Mouse (Mus musculus): ENCODE results near the gene Mfrp. TPM values are rescaled to one million over a fixed set of nuclear protein-coding genes. Genes with fewer than 3 reads are reported as not detected.

Gene Mfrp
- 2.8 and 4.0 TPM in 2 replicates for total RNA-seq (2014; rRNA removed)
- 0.24 and 0.50 TPM in 2 replicates for polyA plus RNA-seq (2015; fragmentation: Nextera tagmentation; extraction: Ambion mirVana)

DNA sequence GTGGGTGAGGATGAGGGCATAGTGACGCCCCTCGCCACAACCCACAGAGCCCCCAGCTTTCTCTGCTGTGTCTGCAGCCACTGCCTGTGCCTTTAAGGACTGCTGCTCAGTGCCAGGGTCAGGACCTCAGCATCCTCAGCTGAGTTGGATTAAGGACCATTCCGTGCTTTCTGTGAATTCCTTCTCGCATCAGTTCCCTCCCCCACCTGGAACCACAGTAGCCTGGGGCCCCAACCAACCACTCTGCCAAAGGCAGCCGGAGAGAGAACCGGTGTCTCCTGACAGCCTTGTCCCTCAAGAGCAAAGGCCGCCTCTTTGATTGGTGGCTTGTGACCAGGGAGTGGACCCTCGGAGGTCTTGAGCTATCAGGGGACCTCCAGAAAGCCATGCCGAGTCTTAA, at the start of gene Mfrp:
Mfrp (plus strand) TSS at position 240 of the 400 bp plus-strand sequence.
- ATAC-seq = no peak
- no peak within 1 kb of the TSS for H3K4me3 ChIP-seq (ENCODE audit: low read length)
- H3K36me3 ChIP-seq (ENCODE audit: insufficient read depth, low read length) = no peaks in the 10 kb centered on the region
- DNase-seq (ENCODE audit: low spot score) = no peak
- WGBS = 66% methylated on average over 9 of the region's 9 CpGs
- TF ChIP-seq CTCF (IDR thresholded peaks at IDR 0.05; ENCODE audit: low read depth) = no peak
- H3K27me3 ChIP-seq (ENCODE audit: insufficient read depth, low read length) = no peaks in the 10 kb centered on the region
- no peak within 1 kb of the TSS for H3K4me2 ChIP-seq (ENCODE audit: low read depth, low read length)
- peaks cover 7% of the 10 kb centered on the region for H3K4me1 ChIP-seq (ENCODE audit: insufficient read depth, low read length)
- H3K9me3 ChIP-seq (ENCODE audit: low read length) = no peaks in the 10 kb centered on the region
- no peak within 1 kb of the TSS for H3K27ac ChIP-seq
- no peak within 1 kb of the TSS for H3K9ac ChIP-seq (replicated peaks; ENCODE audit: low read length)

GRCm38 (mm10) chr9:44052855-44053254, 48.7 kb upstream of the Mfrp start:
- Histone ChIP-seq H3K27me3 (ENCODE audit: insufficient read depth, low read length) (no peaks in the 10 kb centered on the region), H3K4me3 (ENCODE audit: low read length) (no peak overlapping the region), H3K9me3 (ENCODE audit: low read length) (no peaks in the 10 kb centered on the region), H3K27ac (no peak overlapping the region), H3K9ac (replicated peaks; ENCODE audit: low read length) (no peak overlapping the region), H3K4me2 (ENCODE audit: low read depth, low read length) (no peak overlapping the region), H3K4me1 (ENCODE audit: insufficient read depth, low read length) (no peaks in the 10 kb centered on the region), H3K36me3 (ENCODE audit: insufficient read depth, low read length) (no peaks in the 10 kb centered on the region)
- no peak for ATAC-seq
- WGBS = 63% methylated on average over 3 of the region's 3 CpGs
- no peak for DNase-seq (ENCODE audit: low spot score)
- peak; percentile 27 for TF ChIP-seq CTCF (IDR thresholded peaks at IDR 0.05; ENCODE audit: low read depth)

GRCm38 (mm10) chr9:44053936-44054335, 47.6 kb upstream of the Mfrp start:
- ATAC-seq = no peak

GRCm38 (mm10) chr9:44058606-44059005, 42.9 kb upstream of the Mfrp start:
- Histone ChIP-seq H3K27ac (no peak overlapping the region), H3K4me2 (ENCODE audit: low read depth, low read length) (no peak overlapping the region), H3K9ac (replicated peaks; ENCODE audit: low read length) (no peak overlapping the region), H3K27me3 (ENCODE audit: insufficient read depth, low read length) (no peaks in the 10 kb centered on the region), H3K36me3 (ENCODE audit: insufficient read depth, low read length) (no peaks in the 10 kb centered on the region), H3K9me3 (ENCODE audit: low read length) (no peaks in the 10 kb centered on the region), H3K4me3 (ENCODE audit: low read length) (no peak overlapping the region), H3K4me1 (ENCODE audit: insufficient read depth, low read length) (no peaks in the 10 kb centered on the region)
- no peak for TF ChIP-seq CTCF (IDR thresholded peaks at IDR 0.05; ENCODE audit: low read depth)
- DNase-seq (ENCODE audit: low spot score) = no peak
- 75% methylated on average over 6 of the region's 6 CpGs for WGBS
- no peak for ATAC-seq

More at GRCm38 (mm10) chr9:44053936-44054335, 47.6 kb upstream of the Mfrp start:
- Histone ChIP-seq H3K9me3 (ENCODE audit: low read length) (no peaks in the 10 kb centered on the region), H3K4me3 (ENCODE audit: low read length) (no peak overlapping the region), H3K9ac (replicated peaks; ENCODE audit: low read length) (no peak overlapping the region), H3K27me3 (ENCODE audit: insufficient read depth, low read length) (no peaks in the 10 kb centered on the region), H3K36me3 (ENCODE audit: insufficient read depth, low read length) (no peaks in the 10 kb centered on the region), H3K4me1 (ENCODE audit: insufficient read depth, low read length) (no peaks in the 10 kb centered on the region), H3K4me2 (ENCODE audit: low read depth, low read length) (no peak overlapping the region), H3K27ac (no peak overlapping the region)
- DNase-seq (ENCODE audit: low spot score) = no peak
- 78% methylated on average over 1 of the region's 1 CpGs for WGBS
- no peak for TF ChIP-seq CTCF (IDR thresholded peaks at IDR 0.05; ENCODE audit: low read depth)

DNA sequence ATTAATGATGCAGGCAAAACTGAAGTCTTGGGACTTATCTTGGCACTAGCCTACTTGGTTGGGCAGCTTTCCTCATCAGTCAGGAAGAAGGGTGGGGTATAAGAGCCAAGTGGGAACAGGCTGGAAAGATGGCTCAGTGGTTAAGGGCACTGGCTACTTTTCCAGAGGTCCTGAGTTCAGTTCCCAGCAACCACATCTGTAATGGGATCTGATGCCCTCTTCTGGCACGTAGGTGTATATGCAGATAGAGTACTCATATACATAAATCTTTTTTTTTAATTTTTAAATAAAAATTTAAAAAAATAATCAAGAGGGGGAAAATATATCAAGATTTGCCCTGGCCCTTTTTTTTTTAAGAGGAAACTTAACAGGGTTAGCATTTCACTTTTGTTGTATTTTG, 36.4 kb upstream of the Mfrp start:
- no peaks in the 10 kb centered on the region for H3K9me3 ChIP-seq (ENCODE audit: low read length)
- no peak overlapping the region for H3K4me3 ChIP-seq (ENCODE audit: low read length)
- ATAC-seq (no peak), DNase-seq (ENCODE audit: low spot score) (no peak)
- H3K36me3 ChIP-seq (ENCODE audit: insufficient read depth, low read length) = no peaks in the 10 kb centered on the region
- H3K4me2 ChIP-seq (ENCODE audit: low read depth, low read length) = no peak overlapping the region
- H3K9ac ChIP-seq (replicated peaks; ENCODE audit: low read length) = no peak overlapping the region
- H3K4me1 ChIP-seq (ENCODE audit: insufficient read depth, low read length) = no peaks in the 10 kb centered on the region
- 51% methylated on average over 1 of the region's 1 CpGs for WGBS
- peak; percentile 2; the same call in 1 of the 2 replicates for TF ChIP-seq CTCF (IDR thresholded peaks at IDR 0.05; ENCODE audit: low read depth)
- no peak overlapping the region for H3K27ac ChIP-seq
- no peaks in the 10 kb centered on the region for H3K27me3 ChIP-seq (ENCODE audit: insufficient read depth, low read length)

GRCm38 (mm10) chr9:44066785-44067225, 34.7 kb upstream of the Mfrp start, which contains the start of gene Usp2:
TSS of gene Usp2 (plus strand) at chr9:44067021.
- Histone ChIP-seq H3K4me2 (ENCODE audit: low read depth, low read length) (peak within 1 kb of the TSS; percentile 91), H3K4me3 (ENCODE audit: low read length) (peak within 1 kb of the TSS; percentile 58), H3K9ac (replicated peaks; ENCODE audit: low read length) (peak within 1 kb of the TSS; percentile 61), H3K4me1 (ENCODE audit: insufficient read depth, low read length) (no peaks in the 10 kb centered on the region), H3K27me3 (ENCODE audit: insufficient read depth, low read length) (no peaks in the 10 kb centered on the region), H3K9me3 (ENCODE audit: low read length) (no peaks in the 10 kb centered on the region), H3K36me3 (ENCODE audit: insufficient read depth, low read length) (no peaks in the 10 kb centered on the region), H3K27ac (peak within 1 kb of the TSS; percentile 58; the same call in 1 of the 2 replicates)
- DNase-seq (ENCODE audit: low spot score) = peak; percentile 99
- peak; percentile 79 for TF ChIP-seq CTCF (IDR thresholded peaks at IDR 0.05; ENCODE audit: low read depth)
- peak; percentile 99 for ATAC-seq
- WGBS = 0% methylated on average over 38 of the region's 38 CpGs

DNA sequence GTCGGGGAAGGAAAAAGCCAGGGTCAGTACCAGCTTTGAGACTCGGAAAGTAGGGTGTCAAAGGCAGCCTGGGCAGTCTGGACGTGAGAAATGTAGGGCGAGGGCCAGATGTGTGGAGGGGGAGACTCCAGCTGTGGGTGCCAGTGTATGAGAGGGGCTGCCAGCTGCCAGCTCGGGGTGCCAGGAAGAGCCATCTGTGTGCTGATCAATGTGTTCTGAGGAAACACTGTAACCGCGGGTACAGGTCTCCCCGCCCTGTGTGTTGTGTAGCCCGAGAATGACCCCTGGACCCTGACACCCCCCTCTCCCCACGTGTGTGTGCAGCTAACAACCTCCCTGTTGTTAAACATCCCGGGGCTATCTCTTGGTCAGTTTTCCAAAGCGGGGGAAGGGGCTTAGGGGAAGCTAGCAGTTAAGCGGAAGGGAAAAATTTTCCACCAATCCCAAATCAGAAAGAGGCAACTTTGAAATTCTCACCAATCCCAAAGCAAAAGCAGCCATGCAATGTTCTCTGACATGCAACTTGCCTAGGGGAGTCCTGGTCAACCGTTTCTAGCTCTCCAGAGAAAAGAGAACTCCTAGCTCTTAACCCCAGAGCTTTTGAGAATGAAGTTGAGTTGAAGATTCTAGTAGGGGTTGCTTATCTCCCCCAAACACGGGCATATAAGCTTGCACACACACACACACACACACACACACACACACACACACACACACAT, 34.1 kb upstream of the Mfrp start:
- H3K27ac ChIP-seq = peak overlapping the region; percentile 58; the same call in 1 of the 2 replicates
- H3K4me2 ChIP-seq (ENCODE audit: low read depth, low read length) = peak overlapping the region; percentile 91
- H3K4me3 ChIP-seq (ENCODE audit: low read length) = peak overlapping the region; percentile 58
- H3K36me3 ChIP-seq (ENCODE audit: insufficient read depth, low read length) = no peaks in the 10 kb centered on the region
- TF ChIP-seq CTCF (IDR thresholded peaks at IDR 0.05; ENCODE audit: low read depth) = no peak
- H3K4me1 ChIP-seq (ENCODE audit: insufficient read depth, low read length) = no peaks in the 10 kb centered on the region
- H3K9me3 ChIP-seq (ENCODE audit: low read length) = no peaks in the 10 kb centered on the region
- H3K27me3 ChIP-seq (ENCODE audit: insufficient read depth, low read length) = no peaks in the 10 kb centered on the region
- whole genome bisulfite sequencing = 5% methylated on average over 15 of the region's 15 CpGs
- DNase-seq (ENCODE audit: low spot score) (peak; percentile 68), ATAC-seq (peak; percentile 39; the same call in 1 of the 2 replicates)
- H3K9ac ChIP-seq (replicated peaks; ENCODE audit: low read length) = peak overlapping the region; percentile 61
